Mouse (Mus musculus): ENCODE results near the gene Ppif.

DNA sequence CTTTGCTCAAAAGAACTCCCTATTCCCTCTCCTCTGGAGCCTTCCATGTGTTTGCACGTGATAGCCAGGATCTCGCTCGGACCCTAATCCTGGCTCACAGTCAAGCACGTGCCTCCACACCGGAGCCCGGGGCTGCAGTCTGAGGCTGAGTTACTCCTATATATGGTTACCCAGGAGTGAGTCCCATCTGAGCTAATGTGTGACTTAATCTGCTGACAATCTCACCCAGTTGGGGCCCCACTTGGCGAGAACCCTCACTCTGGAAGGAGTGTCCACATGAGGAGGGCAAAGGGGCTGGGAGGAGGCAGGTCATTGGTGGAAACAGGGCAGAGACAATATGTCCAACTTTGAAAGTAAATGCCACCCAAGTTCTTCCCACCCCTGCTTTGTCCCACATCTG, 17.2 kb downstream of the Ppif start:
- TF ChIP-seq CTCF (IDR thresholded peaks at IDR 0.05; ENCODE audit: insufficient read depth, low read length) (no peak), POLR2A (IDR thresholded peaks at IDR 0.05; ENCODE audit: borderline replicate concordance, extremely low read depth, low read depth, low read length) (no peak)
